Mouse (Mus musculus) urinary bladder, postnatal 10 days (tissue): ENCODE results near the gene Prickle2.
A peak's percentile ranks its signal among the peaks of the same experiment; 100 is the strongest.

Source experiments
- DNase-seq: peaks from one replicate; pipeline ENCODE4 v3.0.0; 2022; ENCODE audit warnings: low spot score

Prickle2 gene

DNA sequence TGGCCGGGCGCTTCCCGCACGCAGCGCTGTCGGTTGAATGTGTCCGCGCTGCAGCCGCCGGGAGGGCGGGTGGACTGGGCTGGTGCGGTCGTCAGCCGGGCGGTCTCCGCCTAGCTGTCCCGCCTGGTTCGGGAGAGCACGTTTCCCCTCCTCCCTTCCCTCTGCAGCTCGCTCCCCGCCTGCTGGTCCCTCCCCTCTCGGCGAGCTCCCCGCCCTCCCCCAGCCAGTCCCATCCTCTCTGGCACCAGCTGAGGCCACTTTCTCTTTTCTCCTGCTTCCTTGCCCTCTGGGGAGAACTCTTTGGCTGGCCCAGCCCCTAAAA is at the start of gene Prickle2:
Gene Prickle2 (minus strand): TSS at position 11 of the 322 bp plus-strand sequence.
- DNase-seq, result peak; percentile 17

DNA sequence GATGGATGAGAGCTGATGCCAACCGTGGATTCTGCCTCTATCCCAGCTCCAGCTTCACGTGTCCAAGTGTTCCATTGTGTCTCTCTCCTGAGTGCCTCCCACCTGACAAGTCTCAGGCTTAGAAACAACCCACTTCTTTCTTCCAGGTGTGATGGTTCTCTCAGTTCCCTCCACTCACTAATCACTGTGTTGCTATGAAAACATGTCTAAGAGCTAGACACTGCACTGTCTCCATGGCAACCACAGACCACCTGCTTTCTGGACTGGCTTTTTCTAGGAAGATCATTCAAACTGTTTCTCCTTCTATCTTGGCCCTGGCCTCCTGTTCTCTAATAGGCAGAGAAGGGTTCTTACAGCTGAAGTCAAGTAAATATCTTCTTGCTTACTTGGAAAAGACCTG is 46.8 kb upstream of the Prickle2 start:
- no peak for DNase-seq

DNA sequence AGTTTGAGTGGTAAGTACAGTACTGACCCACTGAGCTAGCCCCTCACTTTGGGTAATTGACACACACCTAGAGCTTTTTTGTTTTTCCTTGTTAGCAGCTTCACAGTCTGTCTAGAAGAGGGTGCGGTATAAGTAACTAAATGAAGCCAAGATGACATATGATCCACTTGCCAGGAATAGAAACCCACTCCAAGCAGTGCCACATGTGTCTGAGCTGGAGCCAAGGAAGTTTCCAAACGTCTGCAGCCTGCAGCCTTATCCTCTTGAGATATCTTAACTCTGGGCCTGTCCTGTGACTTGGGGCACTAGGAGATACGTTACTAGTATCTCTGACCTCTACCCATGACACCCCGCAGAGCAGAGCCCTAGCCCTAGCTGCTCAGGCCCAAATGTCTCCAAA is 43.5 kb upstream of the Prickle2 start:
- DNase-seq, result no peak

DNA sequence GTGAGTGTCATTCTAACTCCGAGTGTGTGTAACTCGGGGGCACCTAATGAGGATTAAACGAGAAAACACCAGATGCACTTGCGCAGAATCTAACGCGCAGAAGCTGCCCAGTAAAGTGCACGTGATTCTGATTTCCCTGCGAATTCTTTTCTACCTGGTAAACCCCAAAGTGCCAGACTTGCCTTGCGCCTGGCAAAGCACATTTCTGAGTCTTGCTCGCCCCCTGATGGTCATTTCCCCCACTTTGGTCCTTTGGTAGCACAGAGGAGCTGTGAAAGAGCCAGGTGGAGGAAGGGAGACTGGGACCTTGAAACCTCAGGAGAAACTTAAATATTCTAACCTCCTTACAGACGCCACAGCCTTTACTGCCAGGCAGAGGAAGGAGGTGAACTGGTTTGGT is 37.6 kb upstream of the Prickle2 start:
- peak; percentile 16 for DNase-seq

DNA sequence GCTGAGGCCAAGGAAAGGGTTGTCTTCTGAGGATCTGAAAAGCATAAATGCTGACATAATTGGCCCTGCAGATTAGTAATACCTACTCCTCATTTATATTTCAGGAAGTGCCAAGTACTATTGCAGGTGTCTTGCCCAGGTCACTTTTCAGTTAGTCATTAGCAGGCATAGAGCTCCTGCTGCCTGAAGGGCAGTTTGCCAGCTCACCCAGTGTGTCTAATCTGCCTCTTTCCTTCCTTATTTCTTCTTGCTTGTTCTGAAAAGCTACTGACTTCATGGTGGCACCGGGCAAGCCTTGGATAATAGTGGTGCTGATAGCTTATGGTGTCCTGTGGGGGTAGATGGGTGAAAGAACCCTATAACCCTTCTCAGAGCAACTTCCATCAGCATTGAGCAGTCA is 31.2 kb upstream of the Prickle2 start:
- DNase-seq, result no peak

DNA sequence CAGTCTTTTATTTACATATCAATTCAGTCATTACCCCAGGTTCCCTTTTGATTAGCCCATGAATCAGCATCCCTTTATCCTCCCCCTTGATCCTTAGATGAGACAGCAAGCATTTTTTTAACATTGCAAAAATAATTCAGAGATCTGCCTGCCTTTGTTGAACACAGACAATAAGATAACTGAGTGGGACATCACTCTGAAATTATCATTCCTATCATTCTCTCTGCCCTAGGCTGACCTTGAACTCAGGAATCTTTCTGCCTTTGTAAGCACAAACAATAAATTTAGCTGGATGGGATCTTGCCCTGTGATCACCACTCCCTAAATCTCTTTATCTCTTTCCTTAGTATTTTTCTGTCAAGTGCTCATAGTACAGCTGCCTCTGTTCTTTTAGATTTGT is 27.7 kb upstream of the Prickle2 start:
- DNase-seq, result no peak

DNA sequence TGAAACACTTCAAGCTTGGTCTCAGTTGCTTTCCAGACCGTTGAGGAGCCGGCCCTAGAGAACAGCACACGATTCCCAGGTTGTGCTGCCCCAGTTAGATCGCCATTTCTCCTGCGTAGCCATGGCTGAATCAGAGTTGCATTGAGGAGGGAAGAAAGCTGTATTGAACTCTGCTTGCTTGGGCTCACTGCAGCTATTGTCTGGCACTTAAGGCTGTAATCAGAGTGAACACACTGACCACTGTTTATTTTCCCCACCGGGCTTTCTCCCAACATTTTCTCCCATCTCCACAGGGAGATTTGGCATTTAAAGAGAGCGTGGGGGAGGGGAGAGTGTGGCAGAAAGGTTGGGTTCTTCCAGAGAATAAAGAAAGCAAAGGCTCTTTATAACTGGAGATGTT is 22.6 kb upstream of the Prickle2 start:
- no peak for DNase-seq

DNA sequence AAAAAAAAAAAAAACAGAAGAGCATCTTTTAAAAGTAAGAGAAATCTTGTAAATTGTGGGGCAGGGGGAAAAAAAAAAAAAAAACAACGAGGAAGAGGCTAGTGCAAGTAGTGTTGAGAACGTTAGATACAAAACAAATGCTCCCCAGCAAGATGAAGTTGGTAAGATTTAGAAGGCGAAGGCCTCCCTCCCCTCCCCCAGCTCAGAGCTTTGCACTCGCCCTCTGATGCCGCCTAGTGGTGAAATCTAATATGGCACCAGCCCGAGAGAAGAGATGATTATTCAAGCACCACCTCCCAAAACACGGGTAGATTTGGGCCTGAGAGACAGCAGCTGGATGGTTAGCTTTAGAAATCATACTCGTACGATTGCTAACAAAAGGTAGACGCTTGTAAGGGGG is 22.1 kb upstream of the Prickle2 start:
- DNase-seq, result peak; percentile 69

DNA sequence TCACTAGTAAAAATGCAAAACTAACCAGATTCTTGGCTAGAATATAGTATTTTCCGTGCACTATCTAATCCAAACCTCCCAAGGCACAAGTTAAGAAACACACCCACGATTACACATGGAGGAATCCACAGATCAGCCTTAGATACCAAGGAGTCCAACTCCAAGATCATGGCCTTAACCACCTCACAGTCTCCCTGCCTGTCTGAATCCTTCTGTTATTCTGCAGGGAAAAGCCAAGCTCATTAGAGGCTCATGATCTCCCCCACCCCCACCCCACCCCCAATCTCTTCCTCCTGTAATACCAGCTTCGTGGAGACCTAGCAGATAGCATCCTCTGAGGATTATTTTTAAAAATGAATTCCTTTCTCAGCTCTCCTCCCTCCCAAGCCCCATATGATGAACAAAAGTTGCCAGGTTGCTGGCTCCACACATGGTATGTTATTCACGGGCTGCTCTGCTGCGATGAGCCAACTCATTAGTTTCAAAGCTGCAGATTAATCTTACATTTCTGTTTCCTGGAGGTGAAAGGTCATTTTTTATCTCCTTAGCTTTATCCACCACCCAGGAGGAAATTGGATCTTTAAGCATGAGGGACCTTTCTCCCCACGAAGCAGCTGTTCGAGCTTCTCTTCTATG is 21.5 kb upstream of the Prickle2 start:
- no peak for DNase-seq

DNA sequence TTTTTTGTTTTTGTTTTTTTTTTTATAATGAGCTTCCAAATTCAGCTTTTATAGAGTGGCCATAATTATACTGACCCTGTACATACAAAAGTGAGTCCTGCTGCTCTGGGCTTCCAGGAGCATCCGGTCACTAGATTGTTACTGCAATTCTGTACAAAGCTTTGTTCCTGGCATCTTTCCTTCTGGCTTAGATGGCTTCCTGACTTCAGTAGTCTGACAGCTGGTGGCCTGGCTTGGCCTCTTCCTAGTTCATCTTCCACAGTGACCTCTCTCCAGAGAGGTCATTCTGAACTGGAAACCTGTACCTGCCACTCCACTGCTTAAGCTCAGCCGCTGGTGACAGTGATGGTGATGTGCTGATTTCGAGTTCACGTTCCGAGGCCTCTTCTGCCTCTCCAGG is 20.2 kb upstream of the Prickle2 start:
- DNase-seq, result no peak

DNA sequence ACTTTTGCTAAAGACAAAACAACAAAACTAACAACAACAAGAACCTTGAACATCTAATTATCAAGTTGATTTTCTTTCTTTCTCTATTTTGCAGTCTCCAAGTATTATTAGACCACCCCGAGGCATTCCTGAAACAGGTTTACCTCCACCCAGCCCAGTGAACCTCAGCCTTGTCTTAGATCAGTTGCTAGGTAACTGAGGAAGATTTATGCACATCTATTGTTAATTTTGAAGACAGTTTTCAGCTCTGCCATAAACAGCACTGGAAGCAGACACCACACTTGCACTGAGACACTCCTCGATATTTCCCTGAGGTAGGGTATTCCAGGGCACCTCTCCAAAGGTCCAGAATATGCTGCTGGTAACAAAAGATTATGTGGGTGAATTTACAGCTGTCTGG is 18.4 kb upstream of the Prickle2 start:
- no peak for DNase-seq

DNA sequence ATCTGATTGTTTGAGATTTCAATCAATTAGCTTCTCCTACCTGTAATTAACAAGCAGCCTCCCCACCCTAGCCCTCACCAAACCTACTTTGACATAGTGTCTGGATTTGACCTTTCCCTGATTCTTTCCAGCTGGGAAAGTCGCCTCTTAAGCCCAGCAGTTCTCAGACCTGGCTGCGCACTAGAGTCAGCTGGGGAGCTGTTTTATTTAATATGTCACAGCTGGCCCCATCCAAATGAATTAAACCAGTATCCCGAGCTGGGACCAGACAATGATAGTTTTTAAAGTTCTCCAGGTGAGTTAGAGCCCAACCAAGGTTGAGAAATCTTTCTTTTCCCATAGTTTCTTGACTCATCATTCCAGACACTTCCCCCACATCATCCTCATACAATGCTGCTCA is 9.9 kb upstream of the Prickle2 start:
- no peak for DNase-seq

DNA sequence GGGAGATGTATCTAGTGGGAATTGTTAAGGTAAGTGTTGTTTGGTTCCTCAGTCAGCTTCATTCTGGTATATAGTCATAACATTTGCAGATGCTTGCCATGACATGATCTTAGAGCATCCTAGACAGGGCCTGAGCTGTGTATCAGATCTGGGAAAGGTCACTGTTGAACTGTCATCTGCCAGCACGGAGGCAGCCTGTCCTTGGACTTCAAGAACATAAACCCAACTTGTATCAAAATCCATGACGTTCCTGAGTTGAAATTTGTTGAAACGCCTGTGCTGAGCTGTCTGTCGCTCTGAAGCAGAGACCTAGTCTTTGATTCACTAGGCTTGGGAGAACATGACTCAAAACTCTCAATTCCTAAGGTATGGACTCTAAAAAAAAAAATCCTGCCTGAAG is 8.8 kb upstream of the Prickle2 start:
- no peak for DNase-seq

DNA sequence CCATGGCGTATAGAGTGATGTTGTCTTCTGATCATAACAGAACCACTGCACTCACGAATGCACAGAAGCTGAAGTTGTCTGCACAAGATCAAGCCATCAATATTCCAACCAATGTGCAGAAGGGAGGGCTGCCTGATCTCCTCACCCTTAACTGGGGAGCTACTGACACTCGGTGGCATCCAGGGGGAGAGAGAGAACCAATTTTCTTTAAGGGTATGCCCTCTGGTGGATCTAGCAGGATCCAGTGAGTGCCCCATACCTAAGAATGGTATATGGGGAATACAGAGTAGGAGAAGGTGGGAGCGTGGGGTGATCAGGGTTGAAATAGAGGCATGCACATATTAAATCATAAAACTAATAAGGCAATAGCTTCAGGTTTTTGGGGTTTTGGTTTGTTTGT is 2.2 kb upstream of the Prickle2 start:
- DNase-seq, result no peak

DNA sequence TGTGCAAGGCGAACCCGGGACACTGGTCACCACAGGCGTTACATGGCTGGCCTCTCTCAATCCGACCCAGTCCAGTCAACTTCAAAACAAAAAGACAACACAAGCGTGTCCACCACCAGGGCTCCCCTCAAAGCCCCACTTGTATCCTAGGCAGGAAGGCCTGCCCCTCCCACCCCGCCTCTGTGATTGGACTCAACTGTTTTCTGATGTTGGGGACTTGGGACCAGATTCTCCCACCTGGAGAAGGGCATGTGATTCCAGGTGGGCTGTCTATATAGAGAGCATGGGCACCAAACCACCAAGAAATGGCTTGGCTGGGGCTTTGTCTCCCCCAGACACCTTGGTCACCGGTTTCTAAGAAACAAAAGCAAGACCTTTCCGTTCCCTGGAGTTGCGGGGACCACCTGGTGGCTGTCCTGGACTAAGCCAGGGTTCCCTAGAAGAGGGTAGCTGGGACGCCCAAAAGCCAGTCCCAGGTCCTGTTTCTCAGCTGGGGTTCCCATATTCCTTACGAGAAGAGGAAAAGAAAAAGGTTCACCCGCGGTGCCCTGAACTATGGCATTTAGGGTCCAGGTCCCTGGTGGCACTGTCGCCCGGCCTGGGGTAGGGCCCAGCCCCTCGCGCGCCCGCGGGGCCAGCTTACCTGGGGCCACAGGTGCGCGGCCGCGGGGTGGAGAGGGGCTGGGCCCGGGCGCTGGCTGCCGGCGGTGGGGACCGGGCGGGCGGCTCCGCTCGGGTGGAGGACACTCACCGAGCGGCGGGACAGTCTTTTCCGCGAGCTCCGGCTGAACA is 406 bp downstream of the Prickle2 start:
- DNase-seq, result no peak

DNA sequence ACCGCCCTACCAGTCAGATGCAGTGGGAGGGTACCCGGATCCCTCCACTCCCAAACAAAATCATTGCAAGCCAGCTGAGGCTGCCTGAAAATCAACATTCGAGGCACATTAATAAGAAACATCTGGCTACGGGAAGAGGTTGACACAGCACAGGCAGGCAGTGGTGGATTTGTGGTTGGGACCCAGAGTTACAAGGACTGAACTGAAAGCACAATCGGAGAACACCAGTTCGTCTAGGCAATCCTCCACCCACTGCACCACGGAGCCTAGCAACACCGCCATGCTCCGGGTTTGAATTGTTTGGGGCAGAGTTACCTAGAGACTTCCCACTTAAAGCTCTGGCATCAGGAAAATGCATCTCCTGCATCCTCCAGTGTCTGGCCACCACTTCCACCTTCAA is 1.1 kb downstream of the Prickle2 start:
- DNase-seq, result no peak

DNA sequence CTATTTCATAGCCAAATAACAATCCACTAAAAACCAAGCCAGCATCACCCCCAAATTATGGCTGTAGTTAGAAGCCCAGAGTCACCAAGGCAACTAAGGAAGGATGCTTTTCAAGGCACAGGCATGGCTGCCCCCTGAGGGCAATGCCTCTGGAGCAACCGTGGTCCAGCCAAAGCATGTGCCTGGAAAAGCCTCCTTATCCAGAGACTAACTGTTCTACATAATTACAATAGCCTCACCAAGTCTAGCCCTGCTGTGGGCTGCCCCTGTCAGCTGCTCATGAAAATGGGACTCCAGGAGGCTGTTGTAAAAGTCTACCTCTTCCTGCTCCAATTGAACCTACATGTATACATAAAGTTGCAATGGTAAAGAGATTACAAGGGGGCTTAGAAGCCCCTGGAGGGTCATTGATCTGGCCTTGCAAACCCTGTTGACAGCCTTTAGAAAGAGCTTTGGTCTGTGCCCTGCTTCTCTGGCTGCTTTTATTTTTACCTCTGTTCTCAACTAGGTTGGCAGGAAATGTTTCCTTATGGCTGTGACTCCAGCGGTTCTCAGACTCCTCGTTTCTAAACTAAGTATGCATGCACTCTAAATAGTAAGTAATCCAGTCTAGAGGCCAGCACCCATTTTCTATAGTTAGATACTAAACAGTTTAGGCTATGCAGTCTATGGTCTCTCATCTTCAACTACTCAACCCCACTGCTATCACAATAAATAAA is 6.3 kb downstream of the Prickle2 start:
- no peak for DNase-seq

DNA sequence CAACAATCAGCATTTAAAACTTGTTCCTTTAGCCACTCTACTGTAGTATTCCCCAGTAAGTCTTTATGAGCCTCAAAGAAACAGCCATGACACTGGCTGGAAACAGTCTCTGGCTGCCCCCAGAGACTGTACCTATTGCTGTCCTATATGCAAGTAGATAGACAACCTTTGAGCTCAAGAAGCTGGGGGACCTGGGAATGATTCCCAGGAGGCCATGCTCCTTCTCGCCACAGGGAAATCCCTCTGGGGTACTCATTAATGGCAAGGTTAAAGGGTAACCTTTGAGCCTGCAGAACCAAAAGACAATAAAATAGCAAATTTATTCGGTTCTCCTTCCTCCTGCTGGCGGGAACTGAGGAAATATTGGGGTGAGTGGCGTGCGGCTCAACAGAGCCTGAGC is 8.1 kb downstream of the Prickle2 start:
- no peak for DNase-seq

DNA sequence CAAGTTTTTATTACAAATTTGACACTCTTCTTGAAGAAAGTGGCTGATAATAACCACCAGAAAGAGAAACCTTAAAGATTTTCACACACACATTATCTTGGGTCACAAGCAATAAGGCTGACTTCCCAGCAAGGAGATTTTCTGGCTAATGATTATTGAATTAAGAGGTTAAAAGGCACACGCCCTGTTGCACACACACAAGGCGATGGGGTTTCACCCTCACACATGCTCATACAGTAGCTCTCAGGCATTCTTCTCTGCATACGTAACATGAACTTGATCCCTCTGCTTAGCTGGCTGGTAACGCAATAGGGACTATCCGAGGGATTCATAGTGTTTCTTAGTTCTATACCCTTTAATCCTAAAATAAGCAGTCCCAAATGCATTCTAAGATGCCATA is 18.6 kb downstream of the Prickle2 start:
- no peak for DNase-seq

DNA sequence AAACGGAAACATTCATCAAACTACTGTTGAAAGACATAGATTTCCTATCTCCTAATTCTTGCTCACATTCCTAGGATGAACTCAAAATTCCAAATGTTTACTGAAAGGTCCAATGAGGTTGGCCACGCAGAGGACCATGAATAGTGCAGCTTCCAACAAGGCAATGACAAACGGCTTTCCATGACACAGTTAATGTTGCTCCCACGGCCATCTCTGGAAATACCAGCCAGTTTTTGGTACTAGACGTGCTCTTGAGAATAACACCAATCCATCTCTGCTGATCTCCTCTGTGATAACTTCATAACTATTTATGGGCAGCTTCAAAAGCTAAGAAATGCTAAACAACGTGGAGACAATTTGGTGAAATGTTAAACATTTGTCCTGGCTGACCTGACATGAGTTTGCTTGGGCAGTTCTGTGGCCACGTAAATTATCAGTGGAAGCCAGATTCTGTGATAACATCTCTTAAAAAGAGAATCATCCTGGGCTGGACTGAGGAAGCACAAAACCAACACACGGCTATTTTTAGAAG is 31.5 kb downstream of the Prickle2 start:
- DNase-seq, result no peak

DNA sequence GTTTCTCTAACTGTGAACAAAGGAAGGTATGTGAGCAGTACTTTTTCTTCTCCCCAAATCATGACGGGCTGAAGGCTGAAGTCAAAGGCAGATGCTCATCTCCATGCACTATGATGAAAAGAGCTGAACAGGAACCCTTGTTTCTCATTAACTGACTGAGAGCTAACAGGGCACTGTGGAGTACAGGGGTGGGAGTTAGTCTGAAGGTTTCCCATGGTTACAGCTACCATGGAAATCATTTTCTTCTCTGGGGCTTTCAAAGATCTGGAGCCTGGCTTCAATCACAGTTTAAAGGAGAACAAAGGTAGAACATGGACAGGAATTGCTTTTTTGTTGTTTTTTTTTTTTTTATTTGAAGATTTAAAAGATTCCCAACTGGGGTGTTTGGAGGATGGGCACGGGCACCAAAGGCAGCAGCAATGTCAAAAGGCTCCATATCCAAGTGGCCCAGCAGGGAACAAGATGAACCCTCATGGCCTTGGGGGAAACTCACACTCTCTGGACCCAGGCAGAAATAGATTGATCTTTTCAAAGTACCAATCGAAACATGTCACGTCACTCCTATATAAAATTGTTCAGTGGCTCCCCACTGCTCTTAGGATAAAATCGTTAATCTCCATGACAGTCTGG is 35.3 kb downstream of the Prickle2 start:
- no peak for DNase-seq

DNA sequence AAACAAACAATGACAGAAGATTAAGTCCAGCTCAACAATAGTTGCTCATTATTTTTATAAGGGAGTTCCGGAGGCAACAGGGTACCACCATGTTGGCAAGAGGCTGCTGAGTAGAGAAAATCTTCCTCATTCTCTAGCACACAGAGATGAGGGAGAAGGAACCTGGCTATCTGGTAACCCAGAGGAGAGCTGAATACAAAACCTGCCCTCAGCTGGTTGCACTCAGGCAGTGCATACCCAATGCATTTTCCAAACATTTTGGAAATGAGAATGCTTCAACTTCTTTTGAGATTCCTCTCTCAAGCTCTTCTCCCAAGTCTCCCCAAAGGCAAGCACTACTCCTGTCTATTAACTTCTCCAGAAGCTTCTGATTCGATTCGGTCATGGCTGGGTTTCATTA is 36.3 kb downstream of the Prickle2 start:
- no peak for DNase-seq

DNA sequence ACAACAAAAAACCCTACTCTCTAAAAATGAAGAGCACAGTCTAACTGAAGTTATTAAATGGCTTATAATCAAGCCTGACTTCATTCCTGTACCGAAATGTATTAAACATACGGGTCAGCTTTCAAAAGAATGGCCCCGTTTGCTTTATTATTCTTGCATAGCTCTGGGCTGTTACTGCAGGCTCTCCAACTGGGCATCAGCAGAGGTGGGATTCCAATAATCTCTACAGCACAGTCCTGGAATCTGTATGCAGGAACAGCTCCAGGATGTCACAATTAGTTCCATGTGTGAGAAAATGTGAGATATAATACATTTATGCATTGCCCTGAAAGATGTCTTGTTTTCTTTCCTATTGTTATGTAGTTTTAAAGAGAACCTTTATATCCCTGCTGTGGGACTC is 38.4 kb downstream of the Prickle2 start:
- DNase-seq, result no peak
